Mouse (Mus musculus): ENCODE measurements at regions not wholly inside any gene's neighbourhood (a gene's known extent, or its start where the extent isn't known, plus 50 kb on each side); places are given as distances from the start of the nearest gene placed in this dataset.

- no peaks in the 10 kb centered on the region for H3K36me3 ChIP-seq (ENCODE audit: control insufficient read depth, insufficient read depth)
These were observed 237.5 kb downstream of the Ccser2 start for GRCm38 (mm10) chr14:36731095-36731494.

GRCm38 (mm10) chr14:36726092-36726491 lies 242.5 kb downstream of the Ccser2 start:
- H3K27ac ChIP-seq (ENCODE audit: low read length): no peak overlapping the region
- no peaks in the 10 kb centered on the region for H3K4me1 ChIP-seq (ENCODE audit: control insufficient read depth, insufficient read depth, low read length)
- no peak overlapping the region for H3K4me2 ChIP-seq (ENCODE audit: low read depth, low read length)
- no peak overlapping the region for H3K9ac ChIP-seq (ENCODE audit: low read length)
- no peak for ATAC-seq (replicated peaks; ENCODE audit: extremely low read depth, insufficient read depth, low FRiP score)
- 74% methylated on average over 6 of the region's 6 CpGs for WGBS
- H3K9me3 ChIP-seq (replicated peaks; ENCODE audit: control insufficient read depth, low read length): no peaks in the 10 kb centered on the region
- no peak overlapping the region for H3K4me3 ChIP-seq (ENCODE audit: low read length)
- no peaks in the 10 kb centered on the region for H3K27me3 ChIP-seq (ENCODE audit: control insufficient read depth, insufficient read depth, low read length)
- no peaks in the 10 kb centered on the region for H3K36me3 ChIP-seq (ENCODE audit: control insufficient read depth, insufficient read depth)

More at GRCm38 (mm10) chr14:36731095-36731494, 237.5 kb downstream of the Ccser2 start:
- 64% methylated on average over 8 of the region's 8 CpGs for WGBS
- Histone ChIP-seq H3K4me3 (ENCODE audit: low read length) (no peak overlapping the region), H3K9ac (ENCODE audit: low read length) (no peak overlapping the region), H3K4me1 (ENCODE audit: control insufficient read depth, insufficient read depth, low read length) (no peaks in the 10 kb centered on the region), H3K4me2 (ENCODE audit: low read depth, low read length) (no peak overlapping the region), H3K27me3 (ENCODE audit: control insufficient read depth, insufficient read depth, low read length) (no peaks in the 10 kb centered on the region), H3K27ac (ENCODE audit: low read length) (no peak overlapping the region), H3K9me3 (replicated peaks; ENCODE audit: control insufficient read depth, low read length) (no peaks in the 10 kb centered on the region)
- no peak for ATAC-seq (replicated peaks; ENCODE audit: extremely low read depth, insufficient read depth, low FRiP score)

- WGBS: 57% methylated on average over 2 of the region's 2 CpGs
- H3K4me3 ChIP-seq (ENCODE audit: low read length): no peak overlapping the region
- H3K4me2 ChIP-seq (ENCODE audit: low read depth, low read length): no peak overlapping the region
- ATAC-seq (replicated peaks; ENCODE audit: extremely low read depth, insufficient read depth, low FRiP score): no peak
- H3K36me3 ChIP-seq (ENCODE audit: control insufficient read depth, insufficient read depth): no peaks in the 10 kb centered on the region
- no peaks in the 10 kb centered on the region for H3K4me1 ChIP-seq (ENCODE audit: control insufficient read depth, insufficient read depth, low read length)
- H3K27ac ChIP-seq (ENCODE audit: low read length): no peak overlapping the region
- no peaks in the 10 kb centered on the region for H3K27me3 ChIP-seq (ENCODE audit: control insufficient read depth, insufficient read depth, low read length)
- H3K9ac ChIP-seq (ENCODE audit: low read length): no peak overlapping the region
- no peaks in the 10 kb centered on the region for H3K9me3 ChIP-seq (replicated peaks; ENCODE audit: control insufficient read depth, low read length)
These were observed 252.9 kb downstream of the Ccser2 start for GRCm38 (mm10) chr14:36715684-36716083.

- Histone ChIP-seq H3K27ac (ENCODE audit: low read length) (no peak overlapping the region), H3K9me3 (replicated peaks; ENCODE audit: control insufficient read depth, low read length) (no peaks in the 10 kb centered on the region), H3K9ac (ENCODE audit: low read length) (no peak overlapping the region), H3K36me3 (ENCODE audit: control insufficient read depth, insufficient read depth) (no peaks in the 10 kb centered on the region), H3K27me3 (ENCODE audit: control insufficient read depth, insufficient read depth, low read length) (no peaks in the 10 kb centered on the region), H3K4me3 (ENCODE audit: low read length) (no peak overlapping the region), H3K4me2 (ENCODE audit: low read depth, low read length) (no peak overlapping the region), H3K4me1 (ENCODE audit: control insufficient read depth, insufficient read depth, low read length) (no peaks in the 10 kb centered on the region)
- ATAC-seq (replicated peaks; ENCODE audit: extremely low read depth, insufficient read depth, low FRiP score): no peak
- 71% methylated on average over 4 of the region's 4 CpGs for WGBS
These were observed 271.6 kb downstream of the Ccser2 start for GRCm38 (mm10) chr14:36696993-36697392.

- no peaks in the 10 kb centered on the region for H3K4me1 ChIP-seq (ENCODE audit: control insufficient read depth, insufficient read depth, low read length)
- no peak overlapping the region for H3K9ac ChIP-seq (ENCODE audit: low read length)
- no peak overlapping the region for H3K27ac ChIP-seq (ENCODE audit: low read length)
- no peaks in the 10 kb centered on the region for H3K27me3 ChIP-seq (ENCODE audit: control insufficient read depth, insufficient read depth, low read length)
- H3K4me3 ChIP-seq (ENCODE audit: low read length): no peak overlapping the region
- H3K9me3 ChIP-seq (replicated peaks; ENCODE audit: control insufficient read depth, low read length): no peaks in the 10 kb centered on the region
- H3K36me3 ChIP-seq (ENCODE audit: control insufficient read depth, insufficient read depth): no peaks in the 10 kb centered on the region
- no peak for ATAC-seq (replicated peaks; ENCODE audit: extremely low read depth, insufficient read depth, low FRiP score)
- H3K4me2 ChIP-seq (ENCODE audit: low read depth, low read length): no peak overlapping the region
These were observed 276.6 kb downstream of the Ccser2 start for GRCm38 (mm10) chr14:36691958-36692357.

- ATAC-seq (replicated peaks; ENCODE audit: extremely low read depth, insufficient read depth, low FRiP score): no peak
- 49% methylated on average over 2 of the region's 2 CpGs for WGBS
- H3K9ac ChIP-seq (ENCODE audit: low read length): no peak overlapping the region
These were observed 277.6 kb downstream of the Ccser2 start for GRCm38 (mm10) chr14:36691018-36691417.

GRCm38 (mm10) chr14:36658678-36659263 lies 309.8 kb downstream of the Ccser2 start:
- 74% methylated on average over 1 of the region's 1 CpGs for WGBS
- no peak for ATAC-seq (replicated peaks; ENCODE audit: extremely low read depth, insufficient read depth, low FRiP score)
- Histone ChIP-seq H3K4me2 (ENCODE audit: low read depth, low read length) (no peak overlapping the region), H3K4me3 (ENCODE audit: low read length) (no peak overlapping the region), H3K4me1 (ENCODE audit: control insufficient read depth, insufficient read depth, low read length) (no peaks in the 10 kb centered on the region; the same call in 1 of the 2 replicates), H3K36me3 (ENCODE audit: control insufficient read depth, insufficient read depth) (no peaks in the 10 kb centered on the region), H3K9me3 (replicated peaks; ENCODE audit: control insufficient read depth, low read length) (peaks cover 5% of the 10 kb centered on the region; the same call in 1 of the 2 replicates), H3K9ac (ENCODE audit: low read length) (no peak overlapping the region), H3K27ac (ENCODE audit: low read length) (no peak overlapping the region), H3K27me3 (ENCODE audit: control insufficient read depth, insufficient read depth, low read length) (no peaks in the 10 kb centered on the region)

More at GRCm38 (mm10) chr14:36691018-36691417, 277.6 kb downstream of the Ccser2 start:
- Histone ChIP-seq H3K4me1 (ENCODE audit: control insufficient read depth, insufficient read depth, low read length) (no peaks in the 10 kb centered on the region), H3K9me3 (replicated peaks; ENCODE audit: control insufficient read depth, low read length) (no peaks in the 10 kb centered on the region), H3K27ac (ENCODE audit: low read length) (no peak overlapping the region), H3K27me3 (ENCODE audit: control insufficient read depth, insufficient read depth, low read length) (no peaks in the 10 kb centered on the region), H3K36me3 (ENCODE audit: control insufficient read depth, insufficient read depth) (no peaks in the 10 kb centered on the region), H3K4me2 (ENCODE audit: low read depth, low read length) (no peak overlapping the region), H3K4me3 (ENCODE audit: low read length) (no peak overlapping the region)

- H3K27me3 ChIP-seq (ENCODE audit: control insufficient read depth, insufficient read depth, low read length): no peaks in the 10 kb centered on the region
- 49% methylated on average over 3 of the region's 3 CpGs for WGBS
- no peaks in the 10 kb centered on the region for H3K36me3 ChIP-seq (ENCODE audit: control insufficient read depth, insufficient read depth)
- H3K4me2 ChIP-seq (ENCODE audit: low read depth, low read length): no peak overlapping the region
- no peak overlapping the region for H3K9ac ChIP-seq (ENCODE audit: low read length)
- no peak overlapping the region for H3K4me3 ChIP-seq (ENCODE audit: low read length)
- no peak overlapping the region for H3K27ac ChIP-seq (ENCODE audit: low read length)
- peaks cover 5% of the 10 kb centered on the region for H3K4me1 ChIP-seq (ENCODE audit: control insufficient read depth, insufficient read depth, low read length)
- no peak for ATAC-seq (replicated peaks; ENCODE audit: extremely low read depth, insufficient read depth, low FRiP score)
- H3K9me3 ChIP-seq (replicated peaks; ENCODE audit: control insufficient read depth, low read length): peaks cover 5% of the 10 kb centered on the region; the same call in 1 of the 2 replicates
These were observed 310.4 kb downstream of the Ccser2 start for GRCm38 (mm10) chr14:36658193-36658592.

GRCm38 (mm10) chr14:36652982-36653557 lies 315.5 kb downstream of the Ccser2 start:
- H3K27ac ChIP-seq (ENCODE audit: low read length): no peak overlapping the region
- H3K4me2 ChIP-seq (ENCODE audit: low read depth, low read length): no peak overlapping the region
- H3K4me3 ChIP-seq (ENCODE audit: low read length): no peak overlapping the region
- no peak overlapping the region for H3K9ac ChIP-seq (ENCODE audit: low read length)
- peaks cover 18% of the 10 kb centered on the region for H3K4me1 ChIP-seq (ENCODE audit: control insufficient read depth, insufficient read depth, low read length)
- H3K9me3 ChIP-seq (replicated peaks; ENCODE audit: control insufficient read depth, low read length): peaks cover 2% of the 10 kb centered on the region; the same call in 1 of the 2 replicates
- no peaks in the 10 kb centered on the region for H3K36me3 ChIP-seq (ENCODE audit: control insufficient read depth, insufficient read depth)
- WGBS: 16% methylated on average over 6 of the region's 6 CpGs
- H3K27me3 ChIP-seq (ENCODE audit: control insufficient read depth, insufficient read depth, low read length): 0 out of 2 replicates have a peak, but pooled peaks cover 5% of the 10 kb centered on the region
- no peak for ATAC-seq (replicated peaks; ENCODE audit: extremely low read depth, insufficient read depth, low FRiP score)
